Mouse (Mus musculus) mesoderm, embryonic 11.5 days (tissue): ENCODE measurements at regions not wholly inside any gene's neighbourhood (a gene's known extent, or its start where the extent isn't known, plus 50 kb on each side); places are given as distances from the start of the nearest gene placed in this dataset.

Source experiments
- DNase-seq: peaks from one replicate; pipeline ENCODE4 v3.0.0-alpha.2; 2012; ENCODE audit warnings: low read depth, low spot score

DNA sequence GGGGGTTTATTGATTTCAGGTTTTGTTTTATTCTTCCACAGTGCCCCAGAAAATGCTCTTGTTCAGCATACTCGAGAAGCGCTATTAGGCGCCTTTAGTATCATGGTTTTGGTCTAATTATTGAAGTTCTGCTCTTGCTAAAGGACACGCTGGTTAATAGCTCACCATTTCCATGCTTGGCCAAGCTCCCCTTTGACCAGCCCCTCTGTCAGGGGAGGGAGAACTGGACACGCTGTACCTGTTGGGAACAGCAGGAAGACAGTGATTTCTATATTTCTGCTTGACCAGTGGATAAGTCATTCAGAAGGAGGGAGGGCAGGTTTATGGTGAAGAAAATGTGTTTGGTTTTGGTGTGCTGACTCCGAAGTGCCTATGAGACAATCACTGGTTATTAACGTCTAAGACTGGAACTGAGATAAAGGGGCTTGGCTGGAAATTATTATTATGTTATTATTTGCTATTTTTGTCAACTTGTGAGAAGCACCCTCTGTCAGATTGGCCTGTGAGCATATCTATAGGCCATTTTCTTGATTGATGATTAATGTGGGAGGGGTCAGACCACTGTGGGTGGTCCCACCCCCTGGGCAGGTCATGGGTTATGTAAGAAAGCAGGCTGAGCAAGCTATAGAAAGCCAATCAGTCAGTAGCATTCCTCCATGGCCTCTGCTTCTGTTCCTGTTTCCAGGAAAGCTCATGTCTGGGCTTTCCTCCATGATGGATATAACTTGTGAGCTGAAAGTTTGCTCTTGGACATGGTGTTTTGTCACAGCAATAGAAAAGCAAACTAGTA is 51.2 kb upstream of the Tanc2 start:
- DNase-seq = no peak

DNA sequence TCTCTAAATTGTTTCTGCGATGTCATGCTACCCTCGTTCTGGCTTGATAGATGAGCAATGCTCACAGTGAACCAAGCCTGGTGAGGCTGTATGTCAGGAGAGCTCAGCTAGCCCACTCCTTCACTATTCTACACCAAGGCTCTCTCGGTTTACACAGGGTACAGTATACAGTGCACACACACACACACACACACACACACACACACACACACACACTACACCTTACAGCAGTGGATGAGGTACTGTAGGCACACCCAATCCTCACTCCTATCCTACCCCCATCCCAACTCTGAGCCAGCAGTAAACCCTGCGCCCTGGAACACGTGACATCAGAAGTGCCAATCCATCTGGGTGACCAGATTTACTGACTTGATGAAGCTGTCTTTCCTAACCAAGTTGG is 57.2 kb upstream of the Tanc2 start:
- no peak for DNase-seq

DNA sequence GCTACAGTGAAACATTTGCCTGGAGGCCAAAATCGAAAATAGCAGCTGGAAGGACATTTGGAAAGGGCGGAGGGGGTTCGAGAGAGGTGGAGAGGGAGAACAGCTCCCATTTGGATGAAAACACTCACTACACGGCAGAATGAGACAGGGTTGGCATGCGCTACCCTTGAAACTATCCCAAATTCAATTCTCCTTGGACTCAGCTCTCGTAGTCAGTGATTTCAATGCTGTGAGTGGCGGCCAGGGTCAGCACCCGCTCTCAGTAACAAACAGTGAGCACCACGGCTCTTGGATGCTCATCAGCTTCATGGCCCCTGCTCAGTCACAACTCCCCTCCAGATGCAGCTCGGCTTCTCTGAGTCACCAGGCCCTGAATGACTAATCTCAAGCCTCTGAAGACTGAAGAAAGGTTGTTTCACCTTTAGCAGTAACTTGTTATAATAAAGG is 59.1 kb upstream of the Tanc2 start:
- no peak for DNase-seq

DNA sequence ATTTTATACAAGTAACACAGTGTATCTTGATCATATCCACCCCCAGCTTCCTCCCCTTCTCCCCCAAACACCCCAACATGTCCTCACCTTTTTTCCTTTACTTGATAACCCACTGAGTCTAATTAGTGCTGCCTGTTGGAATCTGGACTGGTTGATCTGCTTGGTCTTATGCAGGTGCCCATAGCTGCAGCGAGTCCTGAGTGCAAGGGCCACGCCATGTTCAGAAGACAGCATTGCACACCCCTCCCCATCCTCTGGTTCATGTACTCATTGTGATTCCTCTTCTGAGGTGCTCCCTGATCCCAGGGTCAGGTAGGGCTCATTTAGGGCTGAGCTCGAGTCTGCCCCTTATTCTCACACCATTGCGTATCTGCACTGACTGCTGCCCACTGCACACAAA is 63.7 kb upstream of the Tanc2 start:
- no peak for DNase-seq

DNA sequence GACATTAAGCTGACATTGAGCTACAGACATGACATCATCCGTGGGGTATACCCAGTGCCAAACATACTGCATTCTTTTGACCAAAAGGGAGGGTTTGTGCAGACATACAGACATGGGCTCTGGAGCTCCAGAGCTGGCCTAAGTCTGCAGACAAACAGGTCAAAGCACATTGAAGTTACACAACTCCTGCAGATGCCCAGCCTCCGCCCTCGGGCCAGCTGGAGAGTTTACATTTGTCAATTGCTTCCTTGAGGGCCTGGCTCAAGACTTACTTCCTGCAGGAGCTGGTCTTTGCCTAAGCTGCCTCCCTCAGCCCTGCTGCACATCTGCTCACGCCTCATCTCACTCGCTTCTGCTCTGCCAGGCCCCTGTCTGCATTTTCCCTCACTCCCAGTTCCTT is 64.2 kb upstream of the Tanc2 start:
- peak; percentile 34 for DNase-seq

DNA sequence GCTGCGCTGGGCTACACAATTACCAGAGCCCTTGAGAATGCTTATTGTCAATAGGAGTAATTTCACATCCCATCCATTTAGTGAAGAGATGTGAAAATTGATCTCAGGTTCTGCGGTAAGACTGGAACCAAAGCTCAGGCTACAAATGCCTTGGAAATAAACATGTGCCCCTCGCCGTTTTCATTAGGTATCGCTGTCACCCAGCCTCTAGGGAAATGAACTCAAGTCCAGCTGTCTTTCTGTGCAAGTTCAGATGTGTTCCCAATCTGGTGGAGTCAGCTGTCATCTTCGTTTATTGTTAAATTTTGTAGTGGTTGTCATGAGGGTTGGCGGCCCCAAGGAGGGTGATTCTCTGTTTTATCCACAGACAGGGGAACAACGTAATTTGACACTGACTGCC is 65.4 kb upstream of the Tanc2 start:
- DNase-seq = peak; percentile 48

DNA sequence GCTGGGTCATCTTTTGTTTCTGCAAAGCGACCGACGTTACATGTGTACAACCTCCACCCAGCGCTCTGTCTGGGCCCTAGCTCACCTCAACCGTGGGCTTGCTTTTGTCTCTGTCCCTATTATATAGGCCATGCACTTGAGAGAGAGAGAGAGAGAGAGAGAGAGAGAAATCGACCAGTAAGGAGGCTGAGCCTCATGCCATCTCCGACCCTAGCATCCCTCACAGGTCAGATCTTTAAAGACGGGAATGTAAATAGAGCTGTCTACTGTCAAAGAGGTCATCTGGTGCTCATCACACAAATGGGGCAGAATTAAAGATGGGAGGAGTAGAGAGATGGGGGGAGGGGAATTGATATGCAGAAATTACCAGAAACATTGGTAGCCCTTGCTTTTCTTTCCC is 66.0 kb upstream of the Tanc2 start:
- peak; percentile 51 for DNase-seq

DNA sequence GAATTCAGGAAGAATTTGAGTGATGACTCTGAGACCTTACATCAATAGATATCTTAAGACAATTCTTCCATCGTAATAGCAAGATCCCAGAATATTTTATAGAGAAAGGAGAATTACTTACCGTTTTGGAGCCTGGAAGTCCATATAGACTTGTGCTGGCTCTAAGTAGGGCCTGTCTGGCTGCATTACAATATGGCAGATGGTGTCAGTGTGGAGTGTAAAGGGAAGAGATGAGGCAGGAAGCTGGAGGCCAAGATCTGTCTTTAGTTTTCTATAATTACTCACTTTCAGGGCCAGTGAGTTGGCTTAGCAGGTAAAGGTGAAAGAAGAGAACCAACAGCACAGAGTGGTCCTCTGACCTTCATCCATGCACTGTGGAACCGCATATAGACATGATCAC is 63.9 kb upstream of the March10 start:
- DNase-seq = no peak

DNA sequence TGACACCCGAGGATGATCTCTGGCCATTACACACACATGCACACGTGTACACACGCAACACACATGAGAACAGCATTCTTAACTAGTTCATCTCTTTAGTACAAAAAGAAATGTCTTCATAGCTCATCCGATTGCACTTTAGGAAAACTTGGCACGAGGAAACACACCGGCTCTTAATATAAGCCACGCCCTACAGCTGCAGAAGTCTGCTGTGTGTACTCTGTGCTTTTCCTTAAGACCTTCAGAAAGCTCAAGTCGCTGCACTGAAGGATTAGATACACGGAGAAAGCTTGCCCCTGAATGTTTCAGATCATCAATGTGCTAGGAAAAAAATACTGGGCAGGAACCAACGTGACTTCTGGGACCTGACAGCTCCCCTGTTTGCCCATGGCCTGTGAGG is 56.7 kb upstream of the March10 start:
- DNase-seq = no peak

DNA sequence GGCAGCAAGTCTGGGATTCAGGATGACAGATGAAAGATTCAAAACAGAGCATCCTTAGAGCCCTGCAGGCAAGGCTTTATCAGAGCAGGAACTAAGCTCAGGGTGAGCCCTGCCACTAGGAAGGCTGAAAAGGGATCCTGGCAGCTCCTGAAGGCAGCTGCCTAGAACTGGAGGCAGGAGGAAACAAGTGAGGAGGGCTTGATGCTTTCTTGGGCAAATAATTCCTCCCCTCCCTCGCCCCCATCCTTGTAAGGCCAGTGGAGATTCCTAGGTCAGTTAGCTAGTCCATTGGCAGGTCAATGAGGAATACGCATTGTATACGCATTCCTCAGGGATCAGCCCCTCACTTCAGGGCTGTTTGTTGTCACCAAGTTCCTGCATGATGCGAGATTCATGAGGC is 54.1 kb upstream of the March10 start:
- DNase-seq = no peak

DNA sequence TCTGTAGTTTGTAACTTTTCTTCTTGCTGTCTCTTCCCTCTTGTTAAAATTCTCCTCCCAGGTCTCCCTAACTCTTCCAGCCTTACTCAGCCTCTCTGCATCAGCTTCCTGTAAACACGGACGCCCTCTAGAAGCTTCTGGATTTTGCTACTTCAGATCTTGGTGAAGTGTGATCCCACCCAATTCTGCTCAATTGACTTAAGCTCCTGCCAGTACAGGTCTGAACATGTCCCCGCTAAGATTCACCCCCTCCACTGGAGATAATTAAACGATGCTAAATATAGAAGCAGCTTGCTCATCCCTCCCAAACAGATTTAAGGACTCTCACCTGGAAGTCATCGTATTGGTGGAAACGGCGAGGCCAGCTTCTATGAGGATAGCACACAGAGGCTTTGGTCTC is 53.5 kb upstream of the March10 start:
- DNase-seq = no peak

DNA sequence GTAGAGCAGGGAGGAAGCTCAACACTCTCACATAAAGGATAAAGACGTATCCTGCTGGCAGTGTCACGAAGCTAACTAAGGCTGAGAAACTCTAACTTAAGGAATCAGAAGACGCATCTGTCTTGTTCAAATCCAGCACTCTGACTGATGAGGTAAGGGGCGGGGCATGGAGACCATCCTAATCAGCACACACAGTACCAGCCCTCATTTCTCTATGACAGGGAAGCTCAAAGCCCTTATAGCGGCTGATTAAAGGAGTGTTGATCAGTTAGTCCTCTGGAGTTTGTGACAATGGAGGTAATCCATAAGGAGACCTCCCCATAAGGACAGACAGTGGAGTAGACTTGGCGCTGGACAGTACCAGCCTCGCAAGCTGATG is 52.1 kb upstream of the March10 start:
- DNase-seq = no peak

DNA sequence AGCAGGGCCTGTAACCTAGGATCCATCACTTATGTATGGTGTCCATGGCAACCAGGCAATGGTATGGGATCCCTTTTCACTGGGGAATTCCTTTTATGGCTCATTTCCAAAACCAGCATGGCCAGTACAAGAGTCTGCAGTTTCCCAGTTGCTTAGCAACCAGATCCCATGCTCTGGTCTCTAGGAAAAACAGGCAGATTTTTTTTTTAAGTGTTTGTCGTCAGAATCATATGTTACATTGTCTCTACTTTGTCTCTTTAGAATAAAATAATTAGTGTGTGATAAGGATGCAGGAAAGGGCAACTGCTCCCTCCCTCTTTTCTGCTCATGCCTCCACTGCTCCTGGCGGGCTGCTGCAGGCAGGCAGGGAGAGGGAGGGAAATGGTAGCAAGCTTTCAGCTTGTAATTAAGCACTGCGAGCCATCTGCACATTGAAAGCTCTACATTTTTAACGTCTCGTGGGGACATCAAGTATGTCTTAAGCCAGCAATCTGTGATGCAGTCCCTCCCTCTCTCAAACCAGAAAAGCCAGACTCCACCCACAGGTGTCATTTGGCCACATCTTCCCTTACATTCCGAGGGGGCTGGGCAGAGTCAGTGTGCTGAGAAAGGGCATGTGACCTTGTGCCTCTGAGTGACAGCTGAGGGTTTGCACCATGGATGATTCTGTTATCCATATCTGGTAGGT is 51.6 kb upstream of the March10 start:
- DNase-seq = peak; percentile 95

DNA sequence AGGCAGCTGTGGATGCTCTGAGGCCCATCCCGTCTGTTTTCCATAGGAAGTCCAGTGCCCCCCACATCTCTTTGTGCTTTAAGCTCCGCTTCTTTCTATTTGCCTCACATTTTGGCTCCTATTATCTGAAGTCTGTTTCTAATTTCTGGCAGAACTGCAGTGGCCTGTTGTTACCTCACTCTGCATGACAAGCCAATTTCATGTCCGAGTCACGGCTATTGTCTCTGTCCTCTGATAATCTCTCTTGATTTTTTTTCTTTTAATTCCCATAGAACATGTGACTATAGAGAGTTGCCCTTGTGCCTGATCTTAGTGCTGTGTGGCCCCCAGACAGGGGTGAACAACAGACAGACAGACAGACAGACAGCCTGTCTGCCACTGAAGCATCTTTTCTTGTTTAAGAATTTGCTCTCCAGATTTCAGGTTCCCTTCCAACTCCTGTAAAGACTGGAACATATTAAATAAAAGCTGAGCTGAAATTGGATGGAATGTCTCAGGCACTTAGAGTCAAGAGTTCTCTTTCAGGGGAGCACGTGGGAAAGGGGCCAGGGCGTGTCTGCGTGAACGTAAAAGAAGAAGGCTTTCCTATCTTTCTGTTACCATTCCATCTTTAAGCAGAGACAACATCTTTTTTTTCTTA is 50.9 kb upstream of the March10 start:
- peak; percentile 16 for DNase-seq
